Mouse (Mus musculus): ENCODE measurements at regions not wholly inside any gene's neighbourhood (a gene's known extent, or its start where the extent isn't known, plus 50 kb on each side); places are given as distances from the start of the nearest gene placed in this dataset.

DNA sequence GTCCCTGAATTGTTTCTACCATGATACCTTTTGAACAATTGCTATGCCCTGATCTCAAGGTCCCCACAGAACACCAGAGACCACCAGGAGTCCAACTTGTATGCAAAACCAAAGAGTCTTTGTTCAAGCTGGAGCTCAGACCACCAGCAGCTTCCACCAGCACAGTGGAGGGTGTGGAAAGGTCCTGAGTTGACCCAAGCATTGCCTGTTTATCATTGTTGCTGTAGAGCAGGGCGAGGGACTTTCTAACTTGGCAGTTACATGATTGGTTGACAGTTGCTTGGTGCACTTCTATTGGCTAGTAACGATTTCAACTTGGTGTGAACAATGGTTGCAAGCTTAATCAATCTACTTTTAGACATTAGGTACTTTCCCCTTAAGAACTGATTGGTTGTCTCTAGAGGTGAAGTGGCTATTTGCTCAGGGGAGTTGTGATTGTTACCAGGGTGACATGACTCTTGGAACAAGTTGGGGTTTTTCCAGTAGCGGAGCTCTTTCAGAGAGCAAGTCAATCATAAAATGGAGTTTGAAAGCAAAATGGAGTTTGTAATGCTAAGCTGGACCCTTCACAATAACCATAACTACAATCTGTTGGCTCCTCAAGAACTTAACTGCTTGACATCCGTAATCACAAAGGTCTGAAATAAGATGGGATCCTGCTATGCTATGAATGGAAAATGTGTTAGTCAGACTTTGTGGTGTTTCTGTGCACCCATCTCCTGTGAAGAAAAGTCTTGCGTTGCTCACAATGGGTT lies 91.3 kb upstream of the Btbd11 start:
- TF ChIP-seq MAX (IDR thresholded peaks at IDR 0.05; ENCODE audit: low read depth), result no peak
- no peak for TF ChIP-seq POLR2A (IDR thresholded peaks at IDR 0.05; ENCODE audit: insufficient read length, low read depth)
- TF ChIP-seq MYOG (IDR thresholded peaks at IDR 0.05; ENCODE audit: control insufficient read depth in 1 of 3, insufficient read depth in 1 of 3, insufficient read length in 2 of 3, low read depth in 2 of 3), result no peak
- no peak for TF ChIP-seq MYOD1 (IDR thresholded peaks at IDR 0.05; ENCODE audit: control insufficient read depth in 1 of 3, insufficient read length in 2 of 3, low read depth in 2 of 3)
- no peak for TF ChIP-seq SRF (IDR thresholded peaks at IDR 0.05; ENCODE audit: control insufficient read depth, insufficient read length, low read depth)
- TF ChIP-seq REST (IDR thresholded peaks at IDR 0.05; ENCODE audit: insufficient read depth, insufficient read length), result no peak
- TF ChIP-seq USF1 (IDR thresholded peaks at IDR 0.05; ENCODE audit: low read depth), result no peak
- no peak for TF ChIP-seq TCF12 (IDR thresholded peaks at IDR 0.05; ENCODE audit: insufficient read depth, poor library complexity, severe bottlenecking)
